Mouse (Mus musculus) ES-Bruce4 (cell line): ENCODE measurements around the gene Car9. TPM values are rescaled to one million over a fixed set of nuclear protein-coding genes. Genes with fewer than 3 reads are reported as not detected.

Source experiments
- H3K27ac ChIP-seq: 2 replicates; pipeline ENCODE4 v1.5.1; 2012; ENCODE audit warnings: low read length, inconsistent platforms; ENCODE audit not compliant: insufficient read depth
- H3K27me3 ChIP-seq: 2 replicates; pipeline ENCODE4 v1.6.1; 2012; ENCODE audit warnings: mild to moderate bottlenecking, low read length, inconsistent platforms; ENCODE audit not compliant: control insufficient read depth, poor library complexity, insufficient read depth, severe bottlenecking
- H3K36me3 ChIP-seq: 2 replicates; pipeline ENCODE4 v1.6.1; 2012; ENCODE audit warnings: inconsistent platforms, mild to moderate bottlenecking, low read length, moderate library complexity; ENCODE audit not compliant: control insufficient read depth, poor library complexity, insufficient read depth, severe bottlenecking
- H3K4me1 ChIP-seq: one replicate; pipeline ENCODE4 v1.8.1; 2011; ENCODE audit warnings: low read length; ENCODE audit not compliant: control insufficient read depth, insufficient read depth
- H3K4me3 ChIP-seq: 2 replicates; pipeline ENCODE4 v1.5.1; 2011; ENCODE audit warnings: low read depth, mild to moderate bottlenecking, low read length
- H3K9ac ChIP-seq: 2 replicates; pipeline ENCODE4 v1.6.1; 2012; ENCODE audit warnings: low read depth, mild to moderate bottlenecking, inconsistent platforms; ENCODE audit not compliant: poor library complexity, severe bottlenecking
- H3K9me3 ChIP-seq: replicated peaks from 2 replicates; pipeline ENCODE4 v1.6.1; 2012; ENCODE audit warnings: mild to moderate bottlenecking, low read length, inconsistent platforms; ENCODE audit not compliant: control insufficient read depth, poor library complexity, insufficient read depth, severe bottlenecking
- CTCF ChIP-seq: IDR thresholded peaks from one replicate; pipeline ENCODE4 v1.8.1; 2011; ENCODE audit warnings: low read depth, low read length
- EP300 ChIP-seq: IDR thresholded peaks from 2 replicates; pipeline ENCODE4 v1.6.1; 2011; ENCODE audit warnings: low read depth, low read length; ENCODE audit not compliant: insufficient read depth
- POLR2A ChIP-seq: IDR thresholded peaks from one replicate; pipeline ENCODE4 v1.8.1; 2011; ENCODE audit warnings: low read length; ENCODE audit not compliant: insufficient read depth
- polyA plus RNA-seq: library from polyadenylated mRNA; stranded (reverse); fragments of >200 nt; gene quantifications from 2 replicates; pipeline ENCODE4 v1.2.4, GENCODE M21; 2011; ENCODE audit warnings: low read depth; ENCODE audit not compliant: missing spikeins, insufficient read depth, insufficient read length

Gene Car9
- polyA plus RNA-seq, 1 experiment = 0.61 TPM

DNA sequence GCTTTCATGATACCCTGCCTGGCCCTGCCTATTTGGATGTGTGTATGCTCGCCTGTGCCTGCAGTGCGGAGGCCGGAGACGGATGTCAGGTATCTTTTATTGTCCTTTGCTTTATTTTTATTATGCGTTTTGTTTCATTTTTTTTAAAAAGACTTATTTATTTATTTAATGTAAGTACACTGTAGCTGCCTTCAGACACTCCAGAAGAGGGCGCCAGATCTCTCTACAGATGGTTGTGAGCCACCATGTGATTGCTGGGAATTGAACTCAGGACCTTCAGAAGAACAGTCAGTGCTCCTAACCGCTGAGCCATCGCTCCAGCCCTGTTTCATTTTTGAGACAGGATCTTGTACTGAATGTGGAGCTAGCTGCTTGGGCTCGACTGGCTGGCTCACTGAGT, 21.7 kb downstream of the Car9 start:
- H3K36me3 ChIP-seq = peaks cover 18% of the 10 kb centered on the region

DNA sequence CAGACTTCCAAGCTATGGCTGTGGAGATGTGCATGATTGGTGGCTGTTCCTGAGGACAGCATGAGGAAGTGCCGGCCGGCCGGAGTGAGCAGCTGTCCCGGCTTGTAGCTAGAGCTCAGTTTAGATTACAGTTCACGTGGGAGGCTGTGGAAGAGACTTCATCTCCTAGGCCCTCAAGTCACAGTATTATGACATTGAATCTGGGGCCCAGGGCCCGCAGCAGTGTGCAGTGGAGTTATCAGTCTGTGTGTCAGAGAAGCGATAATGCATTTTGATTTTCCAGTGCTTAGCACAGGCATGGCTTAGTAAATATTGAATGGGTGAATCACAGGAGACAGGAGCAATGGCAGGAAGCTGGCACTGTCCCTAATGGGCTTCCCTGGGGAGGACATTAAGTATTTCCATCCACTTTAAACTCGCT, 23.3 kb downstream of the Car9 start:
- Histone ChIP-seq H3K9me3 (no peaks in the 10 kb centered on the region), H3K36me3 (peaks cover 19% of the 10 kb centered on the region), H3K27me3 (no peaks in the 10 kb centered on the region), H3K27ac (no peak overlapping the region), H3K9ac (no peak overlapping the region), H3K4me3 (no peak overlapping the region), H3K4me1 (peaks cover 2% of the 10 kb centered on the region)
- TF ChIP-seq EP300 = no peak
- TF ChIP-seq POLR2A = no peak
- no peak for TF ChIP-seq CTCF

More for the DNA sequence above, 21.7 kb downstream of the Car9 start:
- Histone ChIP-seq H3K4me1 (no peaks in the 10 kb centered on the region), H3K9ac (no peak overlapping the region), H3K9me3 (no peaks in the 10 kb centered on the region), H3K4me3 (no peak overlapping the region), H3K27ac (no peak overlapping the region), H3K27me3 (no peaks in the 10 kb centered on the region)
- no peak for TF ChIP-seq CTCF
- TF ChIP-seq EP300 = no peak
- TF ChIP-seq POLR2A = no peak

DNA sequence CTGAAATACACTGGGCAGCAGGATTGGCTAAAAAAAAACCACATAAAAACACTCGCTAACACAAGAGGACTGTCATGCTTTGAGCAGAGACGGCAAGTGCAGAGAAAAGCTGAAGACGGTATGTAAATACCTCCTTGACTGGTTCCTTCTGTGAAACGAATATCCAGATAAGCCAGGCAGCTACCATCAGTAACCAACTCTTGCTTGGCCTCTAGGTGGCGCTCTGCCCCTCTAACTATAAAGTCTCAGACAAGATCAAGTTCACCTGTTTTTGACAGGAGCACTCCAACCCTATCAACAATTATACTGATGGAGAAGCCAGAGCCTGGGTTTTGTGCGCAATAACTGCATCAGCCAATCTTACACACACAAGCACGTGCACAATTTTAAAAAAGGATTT, 23.8 kb downstream of the Car9 start:
- H3K36me3 ChIP-seq = peaks cover 24% of the 10 kb centered on the region
- H3K27ac ChIP-seq = no peak overlapping the region
- no peaks in the 10 kb centered on the region for H3K27me3 ChIP-seq
- peaks cover 3% of the 10 kb centered on the region for H3K4me1 ChIP-seq
- H3K9me3 ChIP-seq = no peaks in the 10 kb centered on the region
- H3K4me3 ChIP-seq = no peak overlapping the region
- H3K9ac ChIP-seq = no peak overlapping the region
- no peak for TF ChIP-seq EP300
- TF ChIP-seq CTCF = peak; percentile 67
- TF ChIP-seq POLR2A = no peak

DNA sequence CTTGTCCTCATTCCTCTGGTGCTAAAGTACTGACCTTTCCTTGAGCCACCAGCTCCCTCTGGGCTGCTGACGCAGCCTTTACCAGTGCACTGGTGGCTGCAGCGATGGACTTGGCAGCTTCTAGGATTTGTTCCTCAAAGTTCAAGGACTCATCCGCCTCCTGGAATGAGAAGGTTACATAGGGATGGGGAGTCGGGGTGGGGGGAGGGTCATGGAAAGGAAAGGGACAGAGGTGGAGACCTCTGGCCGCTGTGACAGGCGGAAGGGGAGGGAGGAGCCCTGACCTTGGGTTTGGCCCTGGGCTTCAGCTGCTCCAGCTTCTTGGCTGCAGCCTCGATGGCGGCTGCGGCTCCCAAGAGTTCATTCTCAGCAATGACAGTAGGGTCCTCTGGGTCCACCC, 26.5 kb downstream of the Car9 start:
- Histone ChIP-seq H3K9ac (no peak overlapping the region), H3K36me3 (peaks cover 41% of the 10 kb centered on the region), H3K27ac (no peak overlapping the region), H3K27me3 (no peaks in the 10 kb centered on the region), H3K9me3 (no peaks in the 10 kb centered on the region), H3K4me1 (peaks cover 3% of the 10 kb centered on the region), H3K4me3 (no peak overlapping the region)
- no peak for TF ChIP-seq EP300
- no peak for TF ChIP-seq CTCF
- no peak for TF ChIP-seq POLR2A

DNA sequence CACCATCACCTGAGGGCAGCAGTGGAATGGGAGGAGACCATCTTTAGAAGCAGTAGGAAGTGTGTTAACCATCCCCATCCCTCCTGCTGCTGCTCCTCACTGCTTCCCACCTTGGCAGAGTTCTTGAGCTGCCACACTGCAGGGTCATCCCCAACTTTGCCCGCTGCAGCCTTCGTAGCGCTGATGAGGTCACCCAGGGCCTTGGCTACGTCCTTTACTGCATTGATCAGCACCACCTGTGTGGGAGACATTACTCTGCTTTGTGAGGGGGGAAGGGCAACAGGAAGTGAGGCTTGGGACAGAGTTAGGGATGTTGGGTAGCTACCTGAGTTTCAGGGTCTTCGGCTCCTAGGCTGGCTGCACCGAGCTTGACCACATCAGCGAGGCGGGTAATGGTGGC, 28.9 kb downstream of the Car9 start:
- Histone ChIP-seq H3K4me1 (peaks cover 3% of the 10 kb centered on the region), H3K36me3 (peaks cover 64% of the 10 kb centered on the region), H3K27me3 (no peaks in the 10 kb centered on the region), H3K27ac (no peak overlapping the region), H3K9ac (no peak overlapping the region), H3K9me3 (peaks cover 10% of the 10 kb centered on the region), H3K4me3 (no peak overlapping the region)
- no peak for TF ChIP-seq EP300
- TF ChIP-seq POLR2A = no peak
- no peak for TF ChIP-seq CTCF

DNA sequence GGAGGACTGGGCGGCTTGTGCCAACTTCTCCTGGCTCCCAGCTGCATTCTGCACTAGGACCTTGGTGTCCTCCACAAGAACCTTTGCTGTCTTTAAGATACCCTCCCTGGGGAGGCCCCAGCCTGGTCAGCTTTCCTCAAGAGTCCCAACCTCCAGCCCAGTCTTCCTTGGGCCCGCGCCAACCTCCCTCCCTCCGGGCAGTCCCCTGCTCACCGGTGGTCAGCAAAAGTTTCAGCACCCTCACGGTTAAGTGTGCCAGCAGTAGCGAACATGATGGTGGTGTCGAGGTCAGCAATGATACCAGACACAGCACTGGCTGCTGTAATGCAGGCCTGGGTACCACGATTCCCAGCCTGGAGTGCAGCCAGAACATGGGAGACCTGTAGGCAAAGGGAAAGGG, 29.3 kb downstream of the Car9 start:
- Histone ChIP-seq H3K36me3 (peaks cover 64% of the 10 kb centered on the region), H3K9ac (no peak overlapping the region), H3K4me1 (peaks cover 3% of the 10 kb centered on the region), H3K9me3 (peaks cover 14% of the 10 kb centered on the region), H3K4me3 (no peak overlapping the region), H3K27me3 (no peaks in the 10 kb centered on the region), H3K27ac (no peak overlapping the region)
- no peak for TF ChIP-seq CTCF
- TF ChIP-seq EP300 = no peak
- TF ChIP-seq POLR2A = no peak
